Mouse (Mus musculus): ENCODE data around the gene Apobr. TPM values are rescaled to one million over a fixed set of nuclear protein-coding genes. Genes with fewer than 3 reads are reported as not detected.

Apobr gene
- polyA plus RNA-seq, 1 experiment from 2014 or later: 0.63 TPM

DNA sequence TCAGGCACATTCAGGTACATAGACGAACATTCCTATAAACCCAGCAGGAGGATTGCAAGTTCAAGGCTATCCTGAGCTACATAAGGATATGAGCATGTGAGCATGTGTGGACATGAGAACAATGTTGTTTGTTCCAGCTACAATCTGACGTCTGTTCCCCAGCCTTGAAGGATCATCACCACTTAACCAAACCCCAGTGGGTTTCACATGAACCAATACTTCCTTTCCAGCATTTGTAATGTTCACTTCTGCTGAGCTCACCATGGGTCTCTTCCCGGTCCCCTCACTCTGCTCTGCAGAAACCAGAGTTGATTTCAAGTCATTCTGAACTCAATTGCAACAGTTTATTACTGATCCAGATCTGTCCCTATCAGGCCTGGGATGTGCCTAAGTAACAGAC is 17.9 kb downstream of the Apobr start:
- Histone ChIP-seq H3K4me2 (replicated peaks) (no peak overlapping the region), H3K4me1 (no peaks in the 10 kb centered on the region), H3K9ac (replicated peaks) (no peak overlapping the region; the same call in 1 of the 2 replicates), H3K27ac (replicated peaks) (no peak overlapping the region), H3K36me3 (no peaks in the 10 kb centered on the region), H3K27me3 (no peaks in the 10 kb centered on the region), H3K4me3 (no peak overlapping the region), H3K9me3 (no peaks in the 10 kb centered on the region)
- 93% methylated on average over 3 of the region's 3 CpGs for WGBS
- ATAC-seq (ENCODE audit: low FRiP score, low read depth): no peak

- WGBS: 89% methylated on average over 5 of the region's 5 CpGs
- Histone ChIP-seq H3K27me3 (no peaks in the 10 kb centered on the region; the same call in 1 of the 2 replicates), H3K4me3 (no peak overlapping the region), H3K27ac (replicated peaks) (no peak overlapping the region), H3K9me3 (no peaks in the 10 kb centered on the region), H3K4me2 (replicated peaks) (no peak overlapping the region), H3K4me1 (no peaks in the 10 kb centered on the region), H3K36me3 (no peaks in the 10 kb centered on the region), H3K9ac (replicated peaks) (no peak overlapping the region)
- no peak for ATAC-seq (ENCODE audit: low FRiP score, low read depth)
Observed at GRCm38 (mm10) chr7:126606611-126607010, 21.9 kb downstream of the Apobr start.

- Histone ChIP-seq H3K27me3 (no peaks in the 10 kb centered on the region; the same call in 1 of the 2 replicates), H3K9me3 (no peaks in the 10 kb centered on the region), H3K36me3 (no peaks in the 10 kb centered on the region), H3K4me2 (replicated peaks) (no peak overlapping the region), H3K4me1 (no peaks in the 10 kb centered on the region), H3K9ac (replicated peaks) (no peak overlapping the region), H3K27ac (replicated peaks) (no peak overlapping the region), H3K4me3 (no peak overlapping the region)
- 88% methylated on average over 3 of the region's 3 CpGs for WGBS
- no peak for ATAC-seq (ENCODE audit: low FRiP score, low read depth)
Observed at GRCm38 (mm10) chr7:126607064-126607463, 22.3 kb downstream of the Apobr start.

DNA sequence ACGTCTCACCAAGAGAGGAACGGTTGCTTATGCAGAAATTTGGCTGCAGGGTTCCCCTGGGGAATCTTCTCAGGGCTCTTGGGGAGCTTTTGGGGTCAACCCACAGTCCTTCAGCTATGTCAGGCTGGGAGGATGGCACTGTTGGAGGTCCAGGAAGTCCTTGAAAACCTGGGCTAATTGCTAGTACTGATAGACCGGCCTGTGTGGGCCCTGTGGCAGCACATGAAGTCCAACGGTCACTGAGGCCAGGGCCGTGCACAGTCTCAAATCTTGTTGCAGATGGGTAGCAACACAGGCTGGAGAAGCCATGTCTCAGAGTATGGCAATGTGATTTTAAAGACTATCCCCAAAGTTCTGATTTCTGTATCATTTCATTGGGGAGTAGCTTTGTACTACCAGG is 23.1 kb downstream of the Apobr start:
- Histone ChIP-seq H3K9me3 (no peaks in the 10 kb centered on the region), H3K4me2 (replicated peaks) (no peak overlapping the region), H3K4me3 (no peak overlapping the region), H3K36me3 (no peaks in the 10 kb centered on the region), H3K4me1 (no peaks in the 10 kb centered on the region), H3K27me3 (no peaks in the 10 kb centered on the region; the same call in 1 of the 2 replicates), H3K27ac (replicated peaks) (no peak overlapping the region), H3K9ac (replicated peaks) (no peak overlapping the region)
- WGBS: 77% methylated on average over 5 of the region's 5 CpGs
- ATAC-seq (ENCODE audit: low FRiP score, low read depth): no peak

GRCm38 (mm10) chr7:126612736-126613135 is 28.0 kb downstream of the Apobr start:
- no peaks in the 10 kb centered on the region for H3K36me3 ChIP-seq
- 82% methylated on average over 3 of the region's 3 CpGs for WGBS
- H3K4me2 ChIP-seq (replicated peaks): no peak overlapping the region
- H3K27me3 ChIP-seq: no peaks in the 10 kb centered on the region; the same call in 1 of the 2 replicates
- no peak overlapping the region for H3K9ac ChIP-seq (replicated peaks)
- H3K9me3 ChIP-seq: no peaks in the 10 kb centered on the region
- no peaks in the 10 kb centered on the region for H3K4me1 ChIP-seq
- no peak for ATAC-seq (ENCODE audit: low FRiP score, low read depth)
- no peak overlapping the region for H3K4me3 ChIP-seq
- H3K27ac ChIP-seq (replicated peaks): no peak overlapping the region

GRCm38 (mm10) chr7:126616707-126617106 is 32.0 kb downstream of the Apobr start:
- 73% methylated on average over 3 of the region's 3 CpGs for WGBS
- H3K36me3 ChIP-seq: no peaks in the 10 kb centered on the region
- ATAC-seq (ENCODE audit: low FRiP score, low read depth): no peak
- no peak overlapping the region for H3K4me2 ChIP-seq (replicated peaks)
- H3K4me3 ChIP-seq: no peak overlapping the region
- no peak overlapping the region for H3K27ac ChIP-seq (replicated peaks)
- H3K9ac ChIP-seq (replicated peaks): no peak overlapping the region
- H3K9me3 ChIP-seq: no peaks in the 10 kb centered on the region
- peaks cover 2% of the 10 kb centered on the region; the same call in 1 of the 2 replicates for H3K27me3 ChIP-seq
- no peaks in the 10 kb centered on the region for H3K4me1 ChIP-seq

DNA sequence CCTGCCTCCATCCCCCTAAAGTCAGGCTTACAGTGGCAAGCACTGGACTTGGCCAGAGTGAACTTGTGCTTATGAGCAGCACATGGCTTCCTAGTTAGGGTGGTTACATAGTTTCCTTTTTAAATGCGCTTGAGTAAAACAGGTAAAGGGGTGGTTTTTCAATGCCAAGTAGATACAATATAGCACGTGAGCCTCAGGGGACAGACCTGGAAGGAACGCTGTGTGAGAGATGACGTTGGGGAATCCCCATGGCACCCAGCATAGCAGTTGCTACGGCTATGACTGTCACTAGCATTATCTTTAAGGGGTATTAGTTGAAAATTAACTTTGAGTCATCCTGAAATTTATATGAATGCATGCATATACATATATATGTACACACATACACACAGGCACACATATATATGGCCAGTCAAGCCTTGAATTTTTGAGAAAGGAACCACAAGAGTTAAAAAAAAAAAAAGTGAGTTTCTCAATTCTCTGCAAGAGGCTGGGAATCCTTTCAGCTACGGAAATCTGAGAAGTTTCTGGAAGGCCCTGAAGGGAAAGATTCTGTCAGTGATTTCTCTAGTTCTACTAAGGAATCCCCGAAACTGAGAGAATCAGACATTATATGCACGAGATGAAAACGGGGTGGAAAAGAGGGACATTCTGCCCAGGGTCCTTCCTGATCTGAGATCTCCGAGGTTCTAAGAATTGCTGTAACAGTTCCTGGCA is 35.0 kb downstream of the Apobr start:
- H3K4me2 ChIP-seq (replicated peaks): no peak overlapping the region
- 86% methylated on average over 10 of the region's 10 CpGs for WGBS

GRCm38 (mm10) chr7:126621452-126622359 is 37.0 kb downstream of the Apobr start:
- WGBS: 93% methylated on average over 9 of the region's 9 CpGs
- H3K4me1 ChIP-seq: no peaks in the 10 kb centered on the region
- H3K36me3 ChIP-seq: no peaks in the 10 kb centered on the region
- H3K27me3 ChIP-seq: peaks cover 4% of the 10 kb centered on the region; the same call in 1 of the 2 replicates
- H3K4me2 ChIP-seq (replicated peaks): no peak overlapping the region
- no peaks in the 10 kb centered on the region for H3K9me3 ChIP-seq
- no peak for ATAC-seq (ENCODE audit: low FRiP score, low read depth)
- H3K4me3 ChIP-seq: no peak overlapping the region
- H3K9ac ChIP-seq (replicated peaks): no peak overlapping the region
- no peak overlapping the region for H3K27ac ChIP-seq (replicated peaks)

More for the DNA sequence above, 35.0 kb downstream of the Apobr start:
- ATAC-seq (ENCODE audit: low FRiP score, low read depth): no peak
- Histone ChIP-seq H3K9ac (replicated peaks) (no peak overlapping the region), H3K27me3 (peaks cover 4% of the 10 kb centered on the region; the same call in 1 of the 2 replicates), H3K9me3 (no peaks in the 10 kb centered on the region), H3K36me3 (no peaks in the 10 kb centered on the region), H3K4me3 (no peak overlapping the region), H3K4me1 (no peaks in the 10 kb centered on the region), H3K27ac (replicated peaks) (no peak overlapping the region)

DNA sequence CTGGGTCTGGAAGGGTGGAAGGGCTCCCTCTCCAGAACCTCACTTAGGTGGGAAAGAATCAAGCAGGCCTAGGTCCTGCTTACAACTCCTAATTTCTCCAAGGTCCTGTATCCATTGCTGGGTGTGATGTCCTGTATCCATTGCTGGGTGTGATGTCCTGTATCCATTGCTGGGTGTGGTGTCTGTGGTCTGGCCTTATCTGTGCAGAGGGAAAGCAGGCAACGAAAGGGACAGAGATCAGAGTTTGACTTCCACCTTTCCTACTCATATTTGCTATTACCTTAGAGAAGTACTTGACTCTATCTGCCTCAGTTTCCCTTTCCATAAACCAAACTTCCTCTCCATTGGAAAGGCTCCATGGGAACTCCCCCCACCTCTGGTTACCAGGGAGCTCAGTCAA is 38.6 kb downstream of the Apobr start:
- H3K4me1 ChIP-seq: no peaks in the 10 kb centered on the region
- no peaks in the 10 kb centered on the region for H3K9me3 ChIP-seq
- 78% methylated on average over 1 of the region's 1 CpGs for WGBS
- H3K27ac ChIP-seq (replicated peaks): no peak overlapping the region
- peaks cover 4% of the 10 kb centered on the region; the same call in 1 of the 2 replicates for H3K27me3 ChIP-seq
- H3K4me3 ChIP-seq: no peak overlapping the region
- no peak overlapping the region for H3K4me2 ChIP-seq (replicated peaks)
- H3K36me3 ChIP-seq: no peaks in the 10 kb centered on the region
- no peak overlapping the region for H3K9ac ChIP-seq (replicated peaks)
- no peak for ATAC-seq (ENCODE audit: low FRiP score, low read depth)

DNA sequence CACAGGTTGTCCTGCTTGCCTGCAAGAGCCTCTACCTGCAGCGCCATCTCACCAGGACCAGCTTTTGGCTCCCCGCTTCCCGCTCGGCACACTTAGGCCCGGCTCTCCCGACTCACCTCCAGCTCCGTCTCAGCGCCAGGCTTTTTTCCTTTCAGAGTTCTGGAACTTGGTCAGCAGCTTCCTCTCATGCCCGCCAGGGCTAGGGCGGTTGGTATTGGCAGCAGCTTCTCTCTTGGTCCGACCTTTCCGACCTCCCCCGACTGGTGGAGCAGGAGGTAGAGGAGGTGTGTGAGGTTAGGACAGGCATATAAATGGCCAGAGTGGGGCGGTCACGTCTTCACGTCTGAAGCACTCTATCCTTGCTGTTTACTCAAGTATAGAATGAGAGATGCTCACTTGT is 40.0 kb downstream of the Apobr start:
- Histone ChIP-seq H3K9ac (replicated peaks) (no peak overlapping the region), H3K27me3 (peaks cover 4% of the 10 kb centered on the region; the same call in 1 of the 2 replicates), H3K4me3 (no peak overlapping the region), H3K9me3 (no peaks in the 10 kb centered on the region), H3K4me1 (no peaks in the 10 kb centered on the region), H3K27ac (replicated peaks) (no peak overlapping the region), H3K4me2 (replicated peaks) (no peak overlapping the region), H3K36me3 (no peaks in the 10 kb centered on the region)
- ATAC-seq (ENCODE audit: low FRiP score, low read depth): no peak
- 77% methylated on average over 16 of the region's 16 CpGs for WGBS

- no peaks in the 10 kb centered on the region for H3K36me3 ChIP-seq
- H3K9ac ChIP-seq (replicated peaks): no peak overlapping the region
- H3K4me1 ChIP-seq: no peaks in the 10 kb centered on the region
- peaks cover 4% of the 10 kb centered on the region; the same call in 1 of the 2 replicates for H3K27me3 ChIP-seq
- H3K27ac ChIP-seq (replicated peaks): no peak overlapping the region
- H3K9me3 ChIP-seq: no peaks in the 10 kb centered on the region
- H3K4me2 ChIP-seq (replicated peaks): no peak overlapping the region
- no peak for ATAC-seq (ENCODE audit: low FRiP score, low read depth)
- WGBS: 59% methylated on average over 6 of the region's 6 CpGs
- H3K4me3 ChIP-seq: no peak overlapping the region
Observed at GRCm38 (mm10) chr7:126625369-126625768, 40.6 kb downstream of the Apobr start.
